Mouse (Mus musculus) lung, embryonic 14.5 days (tissue): ENCODE data around the gene Prrg2. TPM values are rescaled to one million over a fixed set of nuclear protein-coding genes. Genes with fewer than 3 reads are reported as not detected.

Experiments used
- ATAC-seq: fragments of 200-750 bp; cut with Nextera tagmentation; 2 replicates; pipeline ENCODE4 v1.8.0; 2017; ENCODE audit warnings: mild to moderate bottlenecking, moderate TSS enrichment, moderate library complexity; ENCODE audit not compliant: insufficient read depth
- DNase-seq: peaks from one replicate; pipeline ENCODE4 v3.0.0-alpha.2; 2015
- H3K27ac ChIP-seq: fragments of 300-500 bp; sonication (generic); 2 replicates; pipeline ENCODE4 v1.5.1; 2014; ENCODE audit warnings: low read depth, mild to moderate bottlenecking, moderate library complexity
- H3K27me3 ChIP-seq: fragments of 300-500 bp; sonication (generic); 2 replicates; pipeline ENCODE4 v1.6.1; 2014; ENCODE audit warnings: low read length, control low read depth; ENCODE audit not compliant: insufficient read depth
- H3K36me3 ChIP-seq: fragments of 300-500 bp; sonication (generic); 2 replicates; pipeline ENCODE4 v1.6.1; 2014; ENCODE audit warnings: control low read depth; ENCODE audit not compliant: insufficient read depth
- H3K4me1 ChIP-seq: fragments of 300-500 bp; sonication (generic); 2 replicates; pipeline ENCODE4 v1.6.1; 2014; ENCODE audit warnings: antibody characterized with exemption, control low read depth; ENCODE audit not compliant: insufficient read depth
- H3K4me2 ChIP-seq: fragments of 300-500 bp; sonication (generic); 2 replicates; pipeline ENCODE4 v1.6.1; 2014; ENCODE audit warnings: mild to moderate bottlenecking
- H3K4me3 ChIP-seq: fragments of 300-500 bp; sonication (generic); 2 replicates; pipeline ENCODE4 v1.5.1; 2014; ENCODE audit warnings: low read depth, low read length
- H3K9ac ChIP-seq: fragments of 300-500 bp; sonication (generic); 2 replicates; pipeline ENCODE4 v1.6.1; 2014
- H3K9me3 ChIP-seq: fragments of 300-500 bp; sonication (generic); 2 replicates; pipeline ENCODE4 v1.6.1; 2016; ENCODE audit warnings: low read depth, low read length, control low read depth
- CTCF ChIP-seq: IDR thresholded peaks from 2 replicates; pipeline ENCODE4 v1.5.1; 2016; ENCODE audit warnings: antibody characterized with exemption, low read depth
- WGBS: fragments of 180-500 bp; shearing (Covaris S2); extraction: QIAGEN DNeasy Blood & Tissue Kit; methylation state at CpG from one replicate; pipeline ENCODE4 v1.1.7; 2014; 5-methylcytosine and 5-hydroxymethylcytosine counted together
- polyA plus RNA-seq: library from polyadenylated mRNA; unstranded; fragments of >200 nt; fragmentation: Nextera tagmentation; extraction: Ambion mirVana; gene quantifications from 2 replicates; pipeline ENCODE4 v1.2.1, GENCODE M21; 2014

Prrg2 gene
- polyA plus RNA-seq, 1 experiment from 2014 or later = 19.2 TPM

GRCm38 (mm10) chr7:45035631-45036030, 26.8 kb downstream of the Prrg2 start:
- H3K36me3 ChIP-seq = peaks cover 99% of the 10 kb centered on the region

DNA sequence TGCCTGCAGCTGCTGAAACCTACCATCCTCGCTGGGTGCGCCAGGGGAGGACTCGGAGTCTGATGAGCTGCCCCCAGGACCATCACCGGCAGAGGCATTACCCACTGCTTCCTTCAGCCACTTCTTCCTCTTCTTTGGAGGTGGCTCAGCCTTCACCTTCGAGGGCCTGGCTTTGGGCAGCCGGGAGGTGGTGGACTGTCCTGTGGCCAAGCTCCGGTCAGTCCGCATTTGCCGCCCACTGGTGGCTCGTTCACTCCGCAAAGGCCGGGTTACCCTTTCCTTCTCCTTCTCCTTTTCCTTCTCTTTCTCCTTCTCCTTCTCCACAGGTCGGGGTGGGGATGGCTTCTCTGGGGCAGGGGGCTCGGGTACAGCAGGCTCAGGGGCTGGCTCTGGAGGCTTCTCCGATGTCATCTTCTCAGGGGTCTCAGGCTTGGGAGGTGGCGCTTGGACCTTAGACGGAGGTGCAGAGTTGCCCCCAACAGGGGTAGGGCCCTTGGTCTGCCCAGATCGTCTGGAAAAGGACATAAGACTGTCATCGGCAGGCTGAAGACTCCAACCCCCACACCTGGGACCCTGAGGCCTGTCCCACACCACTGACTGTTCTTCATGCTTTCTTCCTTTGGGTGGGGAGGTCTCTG, 28.6 kb downstream of the Prrg2 start:
- H3K4me3 ChIP-seq = no peak overlapping the region
- no peak for DNase-seq
- H3K9me3 ChIP-seq = no peaks in the 10 kb centered on the region
- H3K9ac ChIP-seq = no peak overlapping the region
- no peak for ATAC-seq
- WGBS = 93% methylated on average over 19 of the region's 19 CpGs
- no peak overlapping the region for H3K27ac ChIP-seq
- H3K4me1 ChIP-seq = no peaks in the 10 kb centered on the region
- peaks cover 99% of the 10 kb centered on the region for H3K36me3 ChIP-seq
- no peak for TF ChIP-seq CTCF
- H3K4me2 ChIP-seq = no peak overlapping the region
- no peaks in the 10 kb centered on the region for H3K27me3 ChIP-seq

More at GRCm38 (mm10) chr7:45035631-45036030, 26.8 kb downstream of the Prrg2 start:
- Histone ChIP-seq H3K9me3 (no peaks in the 10 kb centered on the region), H3K27me3 (no peaks in the 10 kb centered on the region), H3K4me1 (no peaks in the 10 kb centered on the region), H3K9ac (no peak overlapping the region), H3K27ac (no peak overlapping the region), H3K4me2 (no peak overlapping the region), H3K4me3 (no peak overlapping the region)
- ATAC-seq (no peak), DNase-seq (peak; percentile 16)
- WGBS = 89% methylated on average over 3 of the region's 3 CpGs
- no peak for TF ChIP-seq CTCF

DNA sequence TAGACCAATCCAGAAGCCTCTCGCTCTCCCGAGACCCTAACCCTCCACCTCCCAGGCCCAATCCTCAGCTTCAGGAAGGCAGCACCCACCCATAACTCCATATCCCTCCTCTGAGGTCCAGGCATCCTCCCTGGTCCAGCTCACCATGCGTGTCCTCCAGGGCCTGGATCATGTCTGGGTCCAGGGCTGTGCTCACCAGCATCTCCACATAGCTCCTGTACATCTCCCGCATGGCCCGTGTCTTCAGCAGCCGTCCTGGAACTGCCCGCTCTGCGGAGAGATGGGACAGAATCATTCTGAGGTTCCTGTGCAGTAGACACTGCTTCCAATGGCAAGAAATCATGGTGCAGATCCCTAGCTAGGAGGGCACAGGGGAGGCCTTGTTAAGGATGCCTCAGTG, 31.6 kb downstream of the Prrg2 start:
- Histone ChIP-seq H3K27ac (no peak overlapping the region), H3K36me3 (peaks cover 94% of the 10 kb centered on the region), H3K9ac (no peak overlapping the region), H3K4me1 (no peaks in the 10 kb centered on the region), H3K27me3 (no peaks in the 10 kb centered on the region), H3K4me2 (no peak overlapping the region), H3K4me3 (no peak overlapping the region), H3K9me3 (no peaks in the 10 kb centered on the region)
- no peak for ATAC-seq
- DNase-seq = no peak
- 98% methylated on average over 8 of the region's 8 CpGs for WGBS
- TF ChIP-seq CTCF = no peak

- Histone ChIP-seq H3K9ac (no peak overlapping the region), H3K4me3 (no peak overlapping the region), H3K9me3 (no peaks in the 10 kb centered on the region), H3K27me3 (no peaks in the 10 kb centered on the region), H3K27ac (no peak overlapping the region), H3K36me3 (peaks cover 85% of the 10 kb centered on the region), H3K4me2 (no peak overlapping the region), H3K4me1 (no peaks in the 10 kb centered on the region)
- no peak for TF ChIP-seq CTCF
- no peak for DNase-seq
- ATAC-seq = no peak
- WGBS = 89% methylated on average over 6 of the region's 6 CpGs
These were observed 32.5 kb downstream of the Prrg2 start for GRCm38 (mm10) chr7:45029995-45030394.

DNA sequence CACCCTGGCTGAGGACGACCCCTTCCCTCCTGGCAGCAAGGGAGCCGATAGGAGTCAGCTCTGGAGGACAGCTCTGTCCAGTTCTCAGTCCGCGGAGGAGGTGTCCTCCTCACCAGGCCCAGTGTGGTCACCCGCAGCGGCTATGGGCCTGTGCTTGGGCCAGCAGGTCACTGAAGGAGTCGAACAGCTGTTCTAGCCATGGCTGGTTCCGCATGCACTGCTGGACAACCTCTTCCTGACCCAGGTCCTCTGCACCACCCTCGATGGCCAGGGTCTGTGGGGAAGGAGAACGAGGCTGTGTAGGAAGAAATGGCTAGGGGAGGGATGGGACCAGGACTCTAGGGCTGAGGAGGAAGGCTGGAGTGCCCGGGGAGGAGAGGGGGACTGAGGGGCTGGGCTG, 34.1 kb downstream of the Prrg2 start:
- Histone ChIP-seq H3K27ac (no peak overlapping the region), H3K4me1 (no peaks in the 10 kb centered on the region), H3K4me3 (no peak overlapping the region), H3K9me3 (no peaks in the 10 kb centered on the region), H3K4me2 (no peak overlapping the region), H3K36me3 (peaks cover 69% of the 10 kb centered on the region), H3K27me3 (no peaks in the 10 kb centered on the region), H3K9ac (no peak overlapping the region)
- DNase-seq (no peak), ATAC-seq (no peak)
- 87% methylated on average over 10 of the region's 11 CpGs for WGBS
- TF ChIP-seq CTCF = no peak

GRCm38 (mm10) chr7:45027761-45028160, 34.7 kb downstream of the Prrg2 start:
- no peaks in the 10 kb centered on the region for H3K9me3 ChIP-seq
- no peaks in the 10 kb centered on the region for H3K4me1 ChIP-seq
- H3K9ac ChIP-seq = no peak overlapping the region
- no peak overlapping the region for H3K4me3 ChIP-seq
- WGBS = 80% methylated on average over 9 of the region's 9 CpGs
- TF ChIP-seq CTCF = no peak
- no peak for ATAC-seq
- no peak for DNase-seq
- no peak overlapping the region for H3K27ac ChIP-seq
- H3K27me3 ChIP-seq = no peaks in the 10 kb centered on the region
- no peak overlapping the region for H3K4me2 ChIP-seq
- H3K36me3 ChIP-seq = peaks cover 63% of the 10 kb centered on the region

GRCm38 (mm10) chr7:45026256-45026655, 36.2 kb downstream of the Prrg2 start:
- Histone ChIP-seq H3K4me3 (no peak overlapping the region), H3K4me2 (no peak overlapping the region), H3K27me3 (no peaks in the 10 kb centered on the region), H3K4me1 (no peaks in the 10 kb centered on the region), H3K36me3 (peaks cover 48% of the 10 kb centered on the region), H3K9me3 (no peaks in the 10 kb centered on the region), H3K9ac (no peak overlapping the region), H3K27ac (no peak overlapping the region)
- no peak for ATAC-seq
- 67% methylated on average over 2 of the region's 2 CpGs for WGBS
- no peak for TF ChIP-seq CTCF
- DNase-seq = no peak
